Mouse (Mus musculus) stomach, postnatal 0 days (tissue): Measurements from ENCODE around the gene Tarsl2. TPM values are rescaled to one million over a fixed set of nuclear protein-coding genes. Genes with fewer than 3 reads are reported as not detected.

ENCODE experiments used
- ATAC-seq: fragments of 200-750 bp; cut with Nextera tagmentation; 2 replicates; pipeline ENCODE4 v1.8.0; 2017; ENCODE audit not compliant: low FRiP score, low TSS enrichment
- DNase-seq: peaks from one replicate; pipeline ENCODE4 v3.0.0-alpha.2; 2016; ENCODE audit warnings: low spot score
- H3K27ac ChIP-seq: fragments of 300-500 bp; sonication (generic); replicated peaks from 2 replicates; pipeline ENCODE4 v1.5.1; 2014; ENCODE audit warnings: mild to moderate bottlenecking, control low read depth
- H3K27me3 ChIP-seq: fragments of 300-500 bp; sonication (generic); 2 replicates; pipeline ENCODE4 v1.6.1; 2014; ENCODE audit warnings: low read length; ENCODE audit not compliant: control insufficient read depth, insufficient read depth
- H3K36me3 ChIP-seq: fragments of 300-500 bp; sonication (generic); 2 replicates; pipeline ENCODE4 v1.6.1; 2014; ENCODE audit warnings: low read length, mixed read lengths; ENCODE audit not compliant: control insufficient read depth, insufficient read depth
- H3K4me1 ChIP-seq: fragments of 300-500 bp; sonication (generic); replicated peaks from 2 replicates; pipeline ENCODE4 v1.6.1; 2014; ENCODE audit warnings: antibody characterized with exemption; ENCODE audit not compliant: control insufficient read depth, insufficient read depth
- H3K4me2 ChIP-seq: fragments of 300-500 bp; sonication (generic); replicated peaks from 2 replicates; pipeline ENCODE4 v1.6.1; 2014; ENCODE audit warnings: low read depth, mild to moderate bottlenecking, control low read depth, moderate library complexity
- H3K4me3 ChIP-seq: fragments of 300-500 bp; sonication (generic); 2 replicates; pipeline ENCODE4 v1.5.1; 2014; ENCODE audit warnings: low read depth, low read length, control low read depth
- H3K9ac ChIP-seq: fragments of 300-500 bp; sonication (generic); 2 replicates; pipeline ENCODE4 v1.6.1; 2014; ENCODE audit warnings: mild to moderate bottlenecking, low read length, control low read depth, mixed read lengths
- H3K9me3 ChIP-seq: fragments of 300-500 bp; sonication (generic); 2 replicates; pipeline ENCODE4 v1.6.1; 2016; ENCODE audit warnings: low read length; ENCODE audit not compliant: control insufficient read depth
- CTCF ChIP-seq: IDR thresholded peaks from 2 replicates; pipeline ENCODE4 v1.5.1; 2016; ENCODE audit warnings: antibody characterized with exemption, low read depth, mild to moderate bottlenecking, moderate library complexity
- EP300 ChIP-seq: optimal IDR thresholded peaks from 2 replicates; pipeline ENCODE3; 2016; ENCODE audit warnings: antibody characterized with exemption
- WGBS: fragments of 180-500 bp; shearing (Covaris S2); extraction: QIAGEN DNeasy Blood & Tissue Kit; methylation state at CpG from one replicate; pipeline ENCODE4 v1.1.7; 2014; 5-methylcytosine and 5-hydroxymethylcytosine counted together
- polyA plus RNA-seq: library from polyadenylated mRNA; unstranded; fragments of >200 nt; fragmentation: Nextera tagmentation; extraction: Ambion mirVana; gene quantifications from 2 replicates; pipeline ENCODE4 v1.2.1, GENCODE M21; 2015

Gene Tarsl2
- polyA plus RNA-seq, 1 experiment from 2014 or later, result 5.2 TPM

- WGBS, result 61% methylated on average over 5 of the region's 5 CpGs
- Histone ChIP-seq H3K9me3 (no peaks in the 10 kb centered on the region), H3K4me2 (no peak overlapping the region), H3K27me3 (no peaks in the 10 kb centered on the region), H3K36me3 (no peaks in the 10 kb centered on the region), H3K9ac (no peak overlapping the region), H3K4me1 (no peaks in the 10 kb centered on the region), H3K27ac (no peak overlapping the region), H3K4me3 (no peak overlapping the region)
- ATAC-seq (no peak), DNase-seq (no peak)
- no peak for TF ChIP-seq CTCF
- no peak for TF ChIP-seq EP300
Measured at GRCm38 (mm10) chr7:65613723-65614122, 31.0 kb upstream of the Tarsl2 start.

GRCm38 (mm10) chr7:65618751-65619150, 25.9 kb upstream of the Tarsl2 start:
- TF ChIP-seq CTCF (peak; percentile 40), EP300 (no peak)
- Histone ChIP-seq H3K9ac (no peak overlapping the region), H3K27ac (no peak overlapping the region), H3K4me2 (no peak overlapping the region), H3K4me3 (no peak overlapping the region), H3K36me3 (no peaks in the 10 kb centered on the region), H3K4me1 (no peaks in the 10 kb centered on the region), H3K9me3 (no peaks in the 10 kb centered on the region), H3K27me3 (no peaks in the 10 kb centered on the region)
- no peak for DNase-seq
- 48% methylated on average over 1 of the region's 1 CpGs for WGBS
- ATAC-seq, result no peak

- WGBS, result 77% methylated on average over 7 of the region's 7 CpGs
- no peaks in the 10 kb centered on the region for H3K9me3 ChIP-seq
- ATAC-seq, result no peak
- no peak overlapping the region for H3K9ac ChIP-seq
- no peaks in the 10 kb centered on the region for H3K36me3 ChIP-seq
- H3K4me1 ChIP-seq, result no peaks in the 10 kb centered on the region
- H3K27me3 ChIP-seq, result no peaks in the 10 kb centered on the region
- H3K4me3 ChIP-seq, result no peak overlapping the region
- DNase-seq, result no peak
- no peak overlapping the region for H3K27ac ChIP-seq
- no peak overlapping the region for H3K4me2 ChIP-seq
- TF ChIP-seq CTCF (no peak), EP300 (no peak)
Measured at GRCm38 (mm10) chr7:65620746-65621145, 24.0 kb upstream of the Tarsl2 start.

GRCm38 (mm10) chr7:65623330-65623729, 21.4 kb upstream of the Tarsl2 start:
- Histone ChIP-seq H3K9ac (no peak overlapping the region), H3K27ac (no peak overlapping the region), H3K9me3 (no peaks in the 10 kb centered on the region), H3K4me3 (no peak overlapping the region), H3K27me3 (no peaks in the 10 kb centered on the region), H3K36me3 (no peaks in the 10 kb centered on the region), H3K4me1 (no peaks in the 10 kb centered on the region), H3K4me2 (no peak overlapping the region)
- 79% methylated on average over 3 of the region's 3 CpGs for WGBS
- TF ChIP-seq EP300 (no peak), CTCF (no peak)
- no peak for ATAC-seq
- DNase-seq, result no peak

- Histone ChIP-seq H3K4me2 (no peak overlapping the region), H3K4me1 (no peaks in the 10 kb centered on the region), H3K4me3 (no peak overlapping the region), H3K36me3 (no peaks in the 10 kb centered on the region), H3K9ac (no peak overlapping the region), H3K9me3 (no peaks in the 10 kb centered on the region), H3K27ac (no peak overlapping the region), H3K27me3 (no peaks in the 10 kb centered on the region)
- ATAC-seq (no peak), DNase-seq (no peak)
- TF ChIP-seq EP300, result no peak
- TF ChIP-seq CTCF, result peak; percentile 49
- WGBS, result 49% methylated on average over 2 of the region's 2 CpGs
Measured at GRCm38 (mm10) chr7:65625528-65625927, 19.2 kb upstream of the Tarsl2 start.

- Histone ChIP-seq H3K27ac (no peak overlapping the region), H3K9ac (no peak overlapping the region), H3K4me2 (no peak overlapping the region), H3K9me3 (no peaks in the 10 kb centered on the region), H3K27me3 (no peaks in the 10 kb centered on the region), H3K36me3 (no peaks in the 10 kb centered on the region), H3K4me3 (no peak overlapping the region), H3K4me1 (no peaks in the 10 kb centered on the region)
- DNase-seq (no peak), ATAC-seq (no peak)
- WGBS, result 83% methylated on average over 1 of the region's 1 CpGs
- TF ChIP-seq EP300 (no peak), CTCF (no peak)
Measured at GRCm38 (mm10) chr7:65629846-65630245, 14.9 kb upstream of the Tarsl2 start.
